Mouse (Mus musculus) forelimb bud, embryonic 11.5 days (tissue): ENCODE measurements around the gene Rnf130.

ENCODE experiments used
- DNase-seq: peaks from one replicate; pipeline ENCODE4 v3.0.0-alpha.2; 2012; ENCODE audit warnings: low read depth, low spot score

Gene Rnf130

DNA sequence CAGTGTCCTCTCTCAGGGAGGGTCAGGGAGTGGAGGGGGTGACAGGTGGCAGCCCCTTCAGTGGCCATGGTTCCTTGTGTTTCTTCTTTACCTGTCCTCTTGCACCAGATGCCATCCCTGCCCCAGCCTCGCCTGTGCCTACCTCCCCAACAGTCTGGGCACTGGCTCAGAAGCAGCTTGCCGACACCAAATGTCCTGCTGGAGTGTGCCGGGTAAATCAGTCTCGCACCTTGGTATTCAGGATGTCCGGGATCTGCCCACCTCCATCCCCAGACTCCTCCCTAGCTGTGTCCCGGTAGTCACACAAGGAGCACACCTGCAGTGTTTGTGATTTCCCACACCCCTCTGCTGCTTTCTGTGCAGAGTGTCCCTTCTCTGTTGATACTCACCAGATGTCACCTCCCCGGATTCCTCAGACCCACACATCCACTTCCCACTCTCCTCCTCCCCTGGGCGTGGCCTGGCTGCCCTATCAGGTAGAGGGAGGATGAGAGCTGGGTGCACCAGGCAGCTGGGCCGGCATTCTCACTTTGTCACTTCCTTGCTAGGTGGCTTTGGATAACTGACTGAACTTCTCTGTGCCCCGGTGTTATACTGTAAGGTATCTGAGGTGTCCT is 113.2 kb downstream of the Rnf130 start:
- DNase-seq, result no peak

DNA sequence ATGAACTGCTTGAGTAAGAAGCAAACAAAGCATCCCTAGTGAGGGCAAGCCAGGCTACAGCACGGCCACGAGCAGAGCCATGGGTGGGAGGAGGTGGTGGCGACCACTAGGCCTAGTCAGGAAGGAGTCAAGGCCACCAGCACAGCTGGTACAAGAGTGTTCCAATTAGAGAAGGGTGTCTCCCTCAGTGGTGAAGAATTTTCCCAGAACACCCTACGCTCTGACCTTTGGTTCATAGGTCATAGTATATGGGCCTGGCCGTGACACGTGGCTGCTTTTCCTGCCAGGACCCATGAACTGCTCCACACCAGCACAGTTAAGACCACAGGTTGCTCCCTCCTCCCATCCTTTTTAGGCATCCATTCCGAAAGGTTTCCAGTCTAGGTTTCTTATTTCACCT is 114.4 kb downstream of the Rnf130 start:
- no peak for DNase-seq

DNA sequence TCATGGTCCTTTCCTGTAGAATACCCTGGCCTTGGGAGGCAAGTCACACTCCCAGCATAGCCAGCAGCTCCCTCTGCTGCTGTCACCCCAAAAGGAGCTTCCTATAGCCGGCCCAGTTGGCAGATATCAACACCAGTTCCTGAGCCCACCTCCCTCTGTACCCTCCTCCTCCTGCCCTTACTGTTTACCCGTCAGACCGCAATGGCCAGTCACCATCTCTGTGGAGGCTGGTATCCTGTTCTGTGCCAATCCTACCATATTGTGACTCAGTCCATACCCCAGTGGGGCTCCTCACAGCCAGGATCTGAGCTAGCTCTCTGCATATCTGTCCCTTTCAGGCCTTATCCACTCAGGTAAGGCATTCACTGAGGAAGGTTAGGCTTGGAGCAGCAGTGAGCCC is 120.4 kb downstream of the Rnf130 start:
- DNase-seq, result no peak

DNA sequence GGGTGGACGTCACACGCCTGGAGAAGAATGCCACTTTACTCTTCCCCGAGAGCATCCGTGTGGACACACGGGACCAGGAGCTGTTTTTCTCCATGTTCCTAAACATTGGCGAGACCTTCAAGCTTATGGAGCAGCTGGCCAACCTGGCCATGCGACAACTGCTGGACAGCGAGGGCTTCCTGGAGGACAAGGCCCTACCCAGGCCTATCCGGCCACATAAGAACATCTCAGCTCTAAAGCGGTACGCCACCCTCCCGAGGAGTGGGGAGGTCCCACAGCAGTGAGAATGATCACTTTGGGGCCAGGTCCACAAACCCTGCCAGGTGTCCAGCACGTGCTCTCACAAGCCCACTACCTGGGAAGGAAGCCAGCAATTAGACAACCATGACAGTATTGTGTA is 121.0 kb downstream of the Rnf130 start:
- no peak for DNase-seq

DNA sequence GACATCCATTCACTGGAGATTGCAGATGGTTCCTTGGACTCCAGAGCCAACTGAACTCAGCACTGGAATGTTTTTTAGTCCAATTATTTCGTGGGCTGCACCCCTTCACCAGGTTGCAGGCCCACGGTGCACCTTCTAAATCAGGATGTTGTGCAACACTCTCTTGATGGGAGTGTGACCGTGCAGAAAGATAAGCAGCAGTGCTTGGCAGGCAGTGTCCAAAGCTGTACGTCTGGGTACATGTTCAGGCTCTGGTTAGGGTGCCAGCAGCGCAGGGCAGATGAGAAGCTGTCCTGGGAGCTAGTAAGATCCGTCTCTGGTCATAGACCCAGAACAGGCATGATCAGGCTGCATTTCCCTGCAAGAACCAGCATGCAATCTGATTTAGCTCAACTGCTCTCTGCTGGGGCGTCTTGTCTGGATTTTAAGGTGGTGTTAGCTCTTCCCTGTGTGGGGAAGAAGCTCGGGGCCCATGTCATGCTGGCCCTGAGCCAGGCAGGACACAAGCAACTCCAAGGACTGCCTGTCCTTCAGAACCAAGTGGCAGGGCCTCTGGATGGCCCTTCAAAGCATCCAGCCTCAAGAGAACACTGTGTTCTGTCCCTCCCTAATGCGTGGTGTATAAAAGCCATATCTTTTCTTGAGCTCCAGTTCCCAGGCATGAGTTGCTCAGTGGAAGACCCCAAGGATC is 122.3 kb downstream of the Rnf130 start:
- no peak for DNase-seq

DNA sequence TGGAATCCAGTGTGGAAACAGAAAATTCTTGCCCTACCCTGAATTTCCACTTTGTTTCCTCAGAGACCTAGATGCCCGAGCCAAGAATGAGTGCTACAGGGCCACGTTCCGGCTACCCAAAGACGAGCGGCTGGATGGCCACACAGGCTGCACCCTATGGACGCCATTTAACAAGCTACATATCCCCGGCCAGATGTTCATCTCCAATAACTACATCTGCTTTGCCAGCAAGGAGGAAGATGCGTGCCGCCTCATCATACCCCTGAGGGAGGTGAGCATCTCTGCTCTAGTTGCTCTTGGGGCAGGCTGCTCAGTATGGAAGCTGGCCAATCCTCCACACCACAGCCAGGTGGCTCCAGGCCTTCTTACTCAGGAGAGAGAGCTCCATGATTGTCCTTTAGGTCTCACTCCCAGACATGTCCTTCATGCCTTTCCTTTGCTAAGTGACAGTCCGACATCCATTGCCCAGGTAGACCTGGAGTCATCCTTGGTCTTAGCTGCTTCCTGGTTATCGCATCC is 122.9 kb downstream of the Rnf130 start:
- no peak for DNase-seq

DNA sequence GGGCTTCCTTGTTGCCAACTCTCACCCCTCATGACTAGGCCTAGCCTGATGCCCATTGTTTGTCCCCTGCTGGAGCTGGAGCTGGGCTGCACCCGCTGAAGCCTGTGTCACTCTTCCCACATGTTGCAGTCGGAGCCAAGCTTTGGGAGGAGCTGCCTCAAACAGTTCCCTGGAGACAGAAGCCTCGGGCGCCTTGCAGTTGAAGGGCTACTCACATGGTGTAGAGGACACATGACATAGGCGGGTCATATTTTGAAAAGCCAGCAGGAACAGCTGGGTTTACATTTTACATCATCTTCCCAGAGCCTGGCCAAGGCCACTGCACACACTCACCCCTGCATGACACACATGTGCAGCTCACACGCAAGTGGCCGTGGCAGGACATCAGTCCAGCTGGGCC is 124.1 kb downstream of the Rnf130 start:
- DNase-seq, result no peak

DNA sequence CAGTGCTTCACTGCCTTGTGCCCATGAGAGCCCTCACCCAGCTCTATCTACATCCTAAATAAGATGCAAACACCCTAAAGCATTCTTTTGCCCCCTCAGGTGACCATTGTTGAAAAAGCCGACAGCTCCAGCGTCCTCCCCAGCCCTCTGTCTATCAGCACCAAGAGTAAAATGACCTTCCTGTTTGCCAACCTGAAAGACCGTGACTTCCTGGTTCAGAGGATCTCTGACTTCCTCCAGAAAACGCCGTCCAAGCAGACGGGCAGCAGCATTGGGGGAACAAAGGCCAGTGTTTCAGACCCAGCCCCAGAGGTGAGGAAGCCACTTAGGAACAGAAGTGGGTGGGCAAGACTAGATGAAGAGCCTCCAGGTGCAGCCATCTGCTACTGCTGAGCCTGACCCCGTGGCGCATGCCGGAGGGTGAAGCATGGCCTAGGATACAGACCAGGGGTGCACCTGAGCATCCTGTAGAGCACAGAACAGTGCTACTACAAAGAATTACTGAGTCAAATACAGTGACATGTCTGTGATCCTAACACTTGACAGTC is 124.5 kb downstream of the Rnf130 start:
- DNase-seq, result no peak

DNA sequence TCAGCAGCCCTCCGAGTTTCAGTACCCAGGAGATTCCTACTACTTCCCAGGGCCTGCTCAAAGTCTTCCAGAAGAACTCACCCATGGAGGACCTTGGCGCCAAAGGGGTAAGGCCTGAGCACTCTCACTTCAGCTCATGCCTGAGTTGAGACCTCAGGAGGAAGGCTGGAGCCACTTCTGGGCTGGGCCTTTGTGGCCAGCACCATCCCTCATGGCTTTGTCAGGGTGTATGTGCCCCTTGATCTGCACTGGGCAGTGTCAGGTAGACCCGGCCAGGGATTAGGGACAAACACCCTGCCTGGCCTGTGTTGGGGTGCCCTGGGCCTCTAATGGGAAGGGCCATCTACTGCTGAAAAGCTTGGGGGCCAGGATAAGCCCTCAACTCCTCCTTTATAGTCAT is 126.2 kb downstream of the Rnf130 start:
- DNase-seq, result no peak

DNA sequence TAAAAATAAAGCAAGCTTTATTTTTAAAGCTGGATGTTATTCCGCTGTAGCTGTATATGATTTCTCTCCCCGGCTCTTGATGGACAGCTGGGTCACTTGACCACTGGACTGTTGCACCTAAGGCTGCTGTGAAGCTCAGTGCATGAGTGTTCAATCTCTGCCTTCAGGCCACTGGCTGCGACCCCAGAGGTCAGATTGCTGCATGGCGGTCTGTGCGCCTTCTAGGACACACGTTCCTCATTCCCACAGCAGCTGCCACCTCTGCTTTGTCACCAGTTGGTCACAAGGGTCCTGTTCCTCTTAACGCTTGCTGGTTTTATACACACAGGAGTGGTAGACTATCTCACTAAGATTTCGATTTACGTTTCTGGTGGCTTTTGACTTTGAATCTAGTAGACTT is 129.0 kb downstream of the Rnf130 start:
- DNase-seq, result no peak
